Mouse (Mus musculus) bone marrow, adult 2 months (tissue): ENCODE results near the gene Zdhhc18.

Experiments
- CTCF ChIP-seq: fragments of 200-500 bp; IDR thresholded peaks from 2 replicates; pipeline ENCODE4 v1.5.1; 2011; ENCODE audit warnings: low read length, control low read depth; ENCODE audit not compliant: control insufficient read depth, insufficient read depth
- POLR2A ChIP-seq: fragments of 200-500 bp; IDR thresholded peaks from 2 replicates; pipeline ENCODE4 v1.6.1; 2011; ENCODE audit warnings: low read depth, mild to moderate bottlenecking, control low read depth, low read length, borderline replicate concordance; ENCODE audit not compliant: control insufficient read depth

GRCm38 (mm10) chr4:133604175-133604574 is 45.8 kb downstream of the Zdhhc18 start:
- no peak for TF ChIP-seq CTCF
- no peak for TF ChIP-seq POLR2A
